Mouse (Mus musculus) WW6 (cell line): ENCODE measurements around the gene Slfnl1.

ENCODE experiments used
- DNase-seq: peaks from one replicate; pipeline ENCODE4 v3.0.0-alpha.2; 2013; ENCODE audit warnings: low read depth, low spot score

Gene Slfnl1

DNA sequence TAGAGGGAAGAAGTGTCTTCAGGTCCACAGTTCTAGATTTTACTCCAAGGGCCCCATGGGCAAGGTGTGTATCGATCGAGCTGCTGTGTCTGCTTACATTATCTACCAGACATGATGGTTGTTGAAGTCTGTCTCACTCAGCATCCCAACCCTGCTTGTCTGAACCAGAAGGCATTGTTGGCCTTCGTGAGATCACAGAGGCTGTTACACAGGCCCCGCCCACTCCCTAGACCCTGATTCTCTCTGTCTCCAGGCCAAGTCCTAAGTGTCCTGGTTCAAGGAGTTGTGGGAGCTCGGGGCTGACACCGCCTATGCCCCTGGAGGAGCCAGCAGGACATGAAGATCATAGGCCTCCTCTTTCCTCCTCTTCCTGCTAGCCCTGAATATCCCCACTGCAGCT lies at the start of gene Slfnl1:
TSS of gene Slfnl1 (plus strand) at position 246 of the 400 bp plus-strand sequence.
- no peak for DNase-seq

GRCm38 (mm10) chr4:120487707-120488106 lies 44.3 kb upstream of the Slfnl1 start:
- no peak for DNase-seq

- no peak for DNase-seq
Measured at GRCm38 (mm10) chr4:120506955-120507354, 25.1 kb upstream of the Slfnl1 start.

GRCm38 (mm10) chr4:120511203-120511602 lies 20.8 kb upstream of the Slfnl1 start:
- no peak for DNase-seq

GRCm38 (mm10) chr4:120514366-120514765 lies 17.7 kb upstream of the Slfnl1 start:
- DNase-seq: no peak

GRCm38 (mm10) chr4:120516491-120516890 lies 15.5 kb upstream of the Slfnl1 start:
- no peak for DNase-seq

- no peak for DNase-seq
Measured at GRCm38 (mm10) chr4:120516907-120517306, 15.1 kb upstream of the Slfnl1 start.

DNA sequence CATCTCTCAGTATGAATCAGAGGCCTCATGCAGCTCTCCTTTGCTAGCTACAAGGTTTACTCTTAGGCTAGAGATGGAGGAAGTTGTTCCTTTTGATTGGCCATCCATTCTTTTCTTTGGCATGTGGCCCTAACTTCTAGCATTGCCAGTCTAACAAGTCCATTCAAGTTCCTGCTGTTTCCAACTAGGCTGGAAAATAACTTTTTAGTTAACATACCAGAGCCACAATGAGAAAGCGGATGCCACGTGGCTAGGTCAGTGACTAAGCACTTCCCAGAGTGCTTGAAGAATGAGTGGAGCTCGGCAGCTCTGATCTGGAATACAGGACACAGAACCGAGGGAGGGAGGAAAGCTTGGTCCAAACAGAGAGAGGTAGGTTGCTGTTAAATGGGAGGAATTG lies 14.7 kb upstream of the Slfnl1 start:
- DNase-seq: no peak

GRCm38 (mm10) chr4:120521761-120522160 lies 10.3 kb upstream of the Slfnl1 start:
- DNase-seq: no peak

DNA sequence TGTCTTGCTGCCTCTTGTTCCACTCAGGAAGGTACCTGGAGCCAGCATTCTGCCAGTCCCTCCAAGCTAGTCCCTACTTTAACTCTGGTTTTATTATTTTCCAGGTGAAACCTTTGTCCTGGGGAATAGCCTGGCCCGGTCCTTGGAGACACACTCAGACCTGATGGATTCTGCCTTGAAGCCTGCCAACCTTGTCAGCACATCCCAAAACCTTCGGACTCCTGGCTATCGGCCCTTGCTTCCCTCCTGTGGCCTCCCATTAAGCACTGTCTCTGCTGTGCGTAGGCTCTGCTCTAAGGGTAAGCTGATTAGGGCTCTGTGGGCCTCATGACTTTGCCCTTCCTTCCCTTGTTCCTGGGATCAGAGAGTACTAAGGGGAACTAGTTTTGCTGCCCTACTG lies 9.7 kb upstream of the Slfnl1 start:
- DNase-seq: no peak

DNA sequence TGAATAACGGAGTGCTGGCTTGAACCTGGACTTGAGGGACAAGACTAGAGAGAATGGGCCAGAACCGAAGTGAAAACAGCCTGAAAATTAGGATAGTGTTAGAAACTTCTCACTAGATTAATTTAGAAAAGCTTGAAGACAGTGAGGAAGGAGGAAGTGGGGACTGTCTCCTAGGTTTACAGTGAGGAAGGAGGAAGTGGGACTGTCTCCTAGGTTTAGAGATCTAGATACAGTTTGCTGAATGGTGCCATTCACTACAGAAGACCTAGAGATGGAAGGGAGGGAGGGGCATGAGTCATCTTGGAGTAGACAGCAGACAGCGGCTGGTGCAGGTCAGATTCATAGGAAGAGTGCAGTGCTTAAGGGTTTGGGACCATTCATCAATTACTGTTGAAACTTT lies 8.9 kb upstream of the Slfnl1 start:
- no peak for DNase-seq

- no peak for DNase-seq
Measured at GRCm38 (mm10) chr4:120528171-120528570, 3.9 kb upstream of the Slfnl1 start.

DNA sequence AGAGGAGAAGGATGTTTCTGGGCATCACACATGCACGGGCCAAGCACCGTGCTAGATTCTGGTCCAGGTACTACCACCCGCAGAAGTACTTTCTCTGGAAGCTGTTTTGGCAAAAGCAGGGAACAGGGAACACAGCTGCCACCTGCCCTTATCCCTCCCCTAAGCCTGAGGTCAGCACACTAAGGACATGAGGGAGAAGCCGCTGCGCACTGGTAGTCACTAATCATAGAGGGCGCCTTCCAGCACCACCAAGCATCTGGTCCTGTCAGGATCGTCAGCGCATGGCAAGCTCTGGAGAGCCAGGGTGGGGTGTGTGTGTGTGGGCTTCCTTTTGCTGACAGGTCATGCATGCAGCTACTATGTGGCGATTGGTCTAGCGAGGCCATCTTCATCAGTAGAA lies 6.6 kb downstream of the Slfnl1 start:
- no peak for DNase-seq

GRCm38 (mm10) chr4:120544896-120545295 lies 12.9 kb downstream of the Slfnl1 start:
- DNase-seq: no peak

DNA sequence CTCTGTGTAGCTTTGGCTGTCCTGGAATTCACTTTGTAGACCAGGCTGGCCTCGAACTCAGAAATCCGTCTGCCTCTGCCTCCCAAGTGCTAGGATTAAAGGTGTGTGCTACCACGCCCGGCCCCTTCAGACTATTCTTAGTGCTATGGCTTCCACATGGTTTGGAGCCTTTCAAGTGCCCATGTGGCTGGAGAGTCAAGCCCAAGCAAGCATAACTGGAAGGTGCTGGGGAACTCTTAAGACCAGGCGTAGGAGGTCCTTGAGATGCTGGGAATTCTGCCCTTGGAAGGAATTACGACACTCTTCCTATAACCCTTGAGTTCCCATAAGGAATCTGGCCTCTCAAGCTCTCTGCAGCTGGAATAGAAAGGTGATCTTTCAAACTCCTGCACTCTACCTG lies 24.6 kb downstream of the Slfnl1 start:
- DNase-seq: no peak

DNA sequence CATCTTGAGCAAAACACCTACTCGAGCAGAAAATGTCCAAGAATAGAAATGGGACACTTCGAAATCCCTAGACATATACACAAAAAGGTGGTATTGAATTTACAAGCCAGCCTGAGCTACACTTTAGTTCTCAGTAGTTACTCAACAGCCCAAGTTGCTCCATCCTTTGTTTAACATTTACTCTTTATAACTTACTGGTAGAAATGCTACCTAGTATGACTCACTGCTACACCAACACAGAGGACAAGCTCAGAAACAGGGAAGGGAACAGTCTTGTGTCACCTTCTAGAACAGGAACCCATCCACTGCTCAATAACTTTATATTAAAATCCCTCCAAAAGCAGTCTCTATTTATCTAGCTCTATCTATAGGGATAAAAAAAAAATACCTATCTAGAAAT lies 33.7 kb downstream of the Slfnl1 start:
- no peak for DNase-seq

GRCm38 (mm10) chr4:120568005-120568404 lies 36.0 kb downstream of the Slfnl1 start:
- no peak for DNase-seq

DNA sequence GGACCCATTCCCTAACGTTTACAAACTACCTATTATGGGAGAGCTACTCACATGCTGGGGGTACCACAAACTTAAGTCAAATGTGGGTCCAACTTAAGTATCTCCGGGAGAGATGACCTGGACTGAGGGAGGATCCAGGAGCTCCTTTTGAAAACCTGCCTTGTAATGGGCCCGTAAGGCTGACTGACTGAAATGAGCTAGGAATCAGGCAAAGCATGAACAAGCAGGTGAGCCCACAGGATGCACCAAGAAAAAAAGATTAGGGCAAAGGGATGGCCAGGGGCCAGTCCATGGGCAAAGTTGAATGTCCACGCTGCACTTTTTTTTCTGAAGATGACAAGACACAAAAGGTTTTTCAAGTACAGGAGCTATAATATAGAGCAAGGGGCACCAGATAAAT lies 37.0 kb downstream of the Slfnl1 start:
- DNase-seq: no peak

DNA sequence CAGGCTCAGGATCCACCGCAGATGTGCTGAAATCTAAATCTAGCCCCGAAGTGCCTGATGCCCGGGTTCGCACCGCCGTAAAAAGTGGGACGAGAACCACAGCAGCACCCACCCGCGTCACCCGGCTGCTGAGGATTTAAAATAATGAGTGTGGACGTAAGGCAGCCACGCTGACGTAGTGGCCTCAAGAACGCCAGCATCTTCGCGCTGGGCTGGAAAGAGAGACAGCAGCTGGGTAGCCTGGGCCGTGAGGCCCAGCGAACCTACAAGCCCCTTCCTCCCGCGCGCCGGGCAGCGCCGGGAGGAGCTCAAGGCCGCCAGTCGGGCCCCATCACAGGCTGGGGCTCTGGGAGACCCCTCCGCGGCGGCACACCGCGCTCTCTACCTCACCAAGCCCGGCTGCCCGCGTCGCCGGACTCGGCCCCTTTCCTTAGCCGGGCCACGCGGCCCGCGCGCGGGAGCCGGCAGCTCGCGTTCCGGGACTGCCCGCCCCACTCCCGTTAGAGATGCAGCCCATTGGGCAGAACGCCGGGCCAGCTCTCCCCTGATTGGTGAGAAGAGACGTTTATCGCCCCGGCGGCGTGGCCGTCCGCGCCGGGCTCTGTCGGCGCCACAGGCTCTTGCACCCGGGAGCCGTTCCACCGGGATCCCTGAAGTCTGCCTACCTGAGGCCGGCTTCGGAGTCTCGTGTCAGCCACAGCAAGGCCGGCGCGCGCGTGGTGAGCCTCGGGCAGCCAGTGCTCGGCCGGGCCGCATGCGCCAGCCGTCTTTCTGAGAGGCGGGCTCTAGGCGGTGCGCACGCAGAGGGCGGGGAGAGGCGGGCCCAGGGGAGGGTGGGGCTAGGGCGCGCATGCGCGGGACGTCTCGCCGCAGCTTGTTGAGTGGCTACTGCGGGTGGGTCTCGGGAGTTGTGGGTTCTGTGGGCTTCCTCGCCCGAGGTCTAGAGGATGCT lies 37.7 kb downstream of the Slfnl1 start, which contains the start of gene Ctps:
TSS of gene Ctps (minus strand) at position 791 of the 952 bp plus-strand sequence.
- DNase-seq: peak; percentile 76

- DNase-seq: no peak
Measured at GRCm38 (mm10) chr4:120570438-120571069, 38.5 kb downstream of the Slfnl1 start.

GRCm38 (mm10) chr4:120571070-120571464 lies 39.0 kb downstream of the Slfnl1 start:
- no peak for DNase-seq

- no peak for DNase-seq
Measured at GRCm38 (mm10) chr4:120571691-120572090, 39.7 kb downstream of the Slfnl1 start.

DNA sequence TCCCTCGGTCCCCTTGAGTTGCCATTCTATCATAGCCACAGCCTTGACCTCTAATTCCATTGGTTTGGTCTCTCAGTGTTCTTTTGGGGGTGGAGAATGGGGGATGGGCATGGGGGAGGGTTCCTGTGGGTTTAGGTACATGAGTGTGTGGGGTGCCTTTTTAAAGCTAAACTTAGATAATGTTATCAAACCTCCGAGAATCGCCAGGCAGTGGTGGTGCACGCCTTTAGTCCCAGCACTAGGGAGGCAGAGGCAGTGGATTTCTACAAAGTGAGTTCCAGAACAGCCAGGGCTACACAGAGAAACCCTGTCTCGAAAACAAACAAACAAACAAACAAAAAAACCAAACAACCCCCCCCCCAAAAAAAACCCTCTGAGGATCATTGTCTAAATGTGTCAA lies 48.9 kb downstream of the Slfnl1 start:
- no peak for DNase-seq
